Mouse (Mus musculus) bone marrow, adult 2 months (tissue): ENCODE results near the gene Gm11037.

ENCODE experiments used
- CTCF ChIP-seq: fragments of 200-500 bp; IDR thresholded peaks from 2 replicates; pipeline ENCODE4 v1.5.1; 2011; ENCODE audit warnings: low read length, control low read depth; ENCODE audit not compliant: control insufficient read depth, insufficient read depth
- POLR2A ChIP-seq: fragments of 200-500 bp; IDR thresholded peaks from 2 replicates; pipeline ENCODE4 v1.6.1; 2011; ENCODE audit warnings: low read depth, mild to moderate bottlenecking, control low read depth, low read length, borderline replicate concordance; ENCODE audit not compliant: control insufficient read depth

DNA sequence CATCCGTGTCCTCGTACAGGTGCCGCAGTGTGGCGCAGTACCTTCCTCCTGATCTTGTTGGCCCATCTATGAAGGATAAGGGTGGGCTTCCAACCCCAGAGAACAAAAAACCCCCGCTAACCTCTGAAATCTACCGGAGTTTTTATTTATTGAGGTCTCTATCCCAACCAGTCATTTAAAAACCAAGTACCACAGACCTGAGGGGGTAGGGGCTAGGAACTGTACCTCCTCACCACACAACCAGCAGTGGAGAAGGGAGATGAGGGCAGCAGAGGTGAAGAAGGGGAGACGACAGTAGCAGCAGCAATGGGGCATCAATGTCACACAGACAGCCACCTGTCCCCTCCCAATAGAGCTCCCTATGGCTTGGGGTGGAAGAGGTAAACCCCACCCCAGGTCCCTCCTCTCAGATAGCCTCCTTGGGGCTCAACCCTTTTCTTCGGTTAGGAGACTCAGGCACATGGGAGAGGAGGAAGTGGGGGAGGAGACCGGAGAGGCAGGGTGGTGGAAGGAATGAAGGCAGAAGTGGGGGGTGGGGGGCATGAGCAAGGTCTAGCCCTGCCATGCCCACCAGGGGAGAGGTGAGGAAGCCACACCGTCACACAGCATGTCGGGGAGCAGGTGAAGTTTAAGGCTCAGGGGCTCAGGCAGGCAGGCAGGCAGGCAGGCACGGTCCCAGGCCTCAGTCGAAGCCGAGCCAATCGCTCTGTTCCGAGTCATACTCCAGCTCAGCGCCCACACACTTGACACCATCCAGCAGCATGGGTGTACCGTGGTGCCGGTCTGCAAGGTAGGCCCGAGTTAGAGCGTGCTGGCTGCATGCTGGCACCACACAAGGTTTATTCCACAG is 13.1 kb downstream of the Gm11037 start:
- TF ChIP-seq CTCF (no peak), POLR2A (no peak)
